Mouse (Mus musculus) frontal cortex, adult (tissue): ENCODE results near the gene Vmn2r112.
"Not testable (repeated sequence)": the region's sequence is repeated elsewhere in the genome, so short reads cannot be mapped to it uniquely, and the experiment has no call there.

Experiments used
- ATAC-seq: cut with Nextera tagmentation; 2 replicates; pipeline ENCODE4 v1.9.2; 2017; ENCODE audit warnings: mild to moderate bottlenecking, moderate library complexity, mixed read lengths; ENCODE audit not compliant: low TSS enrichment

Vmn2r112 gene

GRCm38 (mm10) chr17:22600651-22601050 lies at the start of gene Vmn2r112:
Gene Vmn2r112, plus strand, starts transcription at chr17:22600951.
- not testable (repeated sequence) for ATAC-seq

- ATAC-seq, result not testable (repeated sequence)
These were observed 27.4 kb upstream of the Vmn2r112 start, which contains the start of gene Vmn2r111 for GRCm38 (mm10) chr17:22573382-22573781. Gene Vmn2r111, minus strand, starts transcription at chr17:22573482.

- no peak for ATAC-seq
These were observed 29.9 kb downstream of the Vmn2r112 start for GRCm38 (mm10) chr17:22630646-22631045.
